ENCODE assay signal across 23 mouse cellular contexts in the genomic region with DNA sequence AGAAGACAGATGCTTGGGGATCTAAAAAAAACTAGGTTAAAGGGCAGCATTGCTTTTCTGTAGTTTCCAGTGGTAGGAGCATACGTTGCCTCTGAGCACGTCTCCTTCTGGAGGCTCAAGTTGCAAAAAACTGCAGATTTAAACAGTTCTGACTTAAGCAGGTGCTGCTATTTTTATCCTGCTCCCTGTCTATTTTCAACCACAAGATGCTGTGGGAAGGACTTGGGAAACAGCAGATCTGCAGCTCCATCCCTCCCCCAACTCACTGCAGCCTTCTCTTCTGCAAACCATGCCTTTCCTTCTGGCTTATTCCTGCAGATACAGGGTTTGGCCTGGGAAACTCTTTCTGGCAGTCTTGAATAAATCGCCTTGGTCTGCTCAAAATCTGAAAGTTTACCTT.
DNase-seq lines count a peak whose midpoint lies in the region; ATAC-seq lines count a peak whose summit lies in the region.
"Had no signal": no experiment of that assay in that cellular context is flagged by ENCODE, and none has a peak within 500 bp of the region (broad histone marks: within the 10 kb centered on the region; RNA-seq: fewer than 3 reads in every experiment).

No protein-coding gene starts in this region.

- intact Hi-C loops in left cerebral cortex, postnatal 4 days (cut with DNase I): no loop called here

- peak; percentile 2 for DNase-seq in embryonic facial prominence, embryonic 14.5 days (ENCODE audit: low spot score)
- no peak for DNase-seq in embryonic facial prominence, embryonic 10.5 days (ENCODE audit: low spot score)
- peak; percentile 7 for DNase-seq in left cerebral cortex, adult 11 months (ENCODE audit: low spot score)
- no peak for DNase-seq in left cerebral cortex, postnatal 4 days
- peak; percentile 6 to 19 for DNase-seq in right cerebral cortex, adult 2 months (ENCODE audit: low spot score in 2 of 2)
- no peak for DNase-seq in kidney, adult 8-10 months
- no peak for DNase-seq in heart, adult 8-10 months (ENCODE audit: low spot score)
- DNase-seq: adrenal gland, adult 2 months; cerebellum, adult 2 months; gastrocnemius, adult 2 months; heart, adult 18-20 months; kidney, postnatal 4 days; lung, embryonic 14.5 days; thymus, postnatal 14 days had no signal

- no peaks in the 10 kb centered on the region for H3K27me3 ChIP-seq in embryonic facial prominence, embryonic 14.5 days (replicated peaks; ENCODE audit: control insufficient read depth, insufficient read depth, low read length)
- H3K27me3 ChIP-seq in embryonic facial prominence, embryonic 10.5 days (replicated peaks; ENCODE audit: low read depth, poor library complexity, severe bottlenecking): no peaks in the 10 kb centered on the region
- H3K27me3 ChIP-seq in forebrain, embryonic 15.5 days: no peaks in the 10 kb centered on the region
- H3K27me3 ChIP-seq: embryonic facial prominence, embryonic 15.5 days; heart, embryonic 15.5 days had no signal

- ATAC-seq in embryonic facial prominence, embryonic 14.5 days (ENCODE audit: low read depth): no peak
- no peak for ATAC-seq in forebrain, embryonic 15.5 days (replicated peaks)
- ATAC-seq: inflammation-experienced regulatory T-cells, adult 6 months had no signal

- no peak overlapping the region for H3K9ac ChIP-seq in embryonic facial prominence, embryonic 14.5 days (ENCODE audit: low read depth, low read length)
- H3K9ac ChIP-seq in forebrain, embryonic 15.5 days (replicated peaks): no peak overlapping the region
- H3K9ac ChIP-seq: embryonic facial prominence, embryonic 15.5 days; heart, embryonic 15.5 days; lung, embryonic 14.5 days had no signal

- no peak overlapping the region for H3K4me3 ChIP-seq in embryonic facial prominence, embryonic 14.5 days (ENCODE audit: low read depth, low read length)
- no peak overlapping the region for H3K4me3 ChIP-seq in embryonic facial prominence, embryonic 10.5 days
- H3K4me3 ChIP-seq in forebrain, embryonic 15.5 days: no peak overlapping the region
- H3K4me3 ChIP-seq: embryonic facial prominence, embryonic 15.5 days; forebrain, embryonic 10.5 days; gastrocnemius, adult 2 months; heart, embryonic 15.5 days; hindbrain, embryonic 10.5 days had no signal

- no peak overlapping the region for H3K4me2 ChIP-seq in embryonic facial prominence, embryonic 14.5 days (ENCODE audit: low read depth, low read length)
- no peak overlapping the region for H3K4me2 ChIP-seq in forebrain, embryonic 15.5 days (replicated peaks)
- H3K4me2 ChIP-seq: embryonic facial prominence, embryonic 15.5 days; heart, embryonic 15.5 days; liver, embryonic 11.5 days; lung, embryonic 14.5 days; midbrain, embryonic 11.5 days had no signal

- H3K9me3 ChIP-seq in embryonic facial prominence, embryonic 14.5 days (ENCODE audit: control insufficient read depth, low read length): no peaks in the 10 kb centered on the region
- no peaks in the 10 kb centered on the region for H3K9me3 ChIP-seq in embryonic facial prominence, embryonic 10.5 days
- no peaks in the 10 kb centered on the region for H3K9me3 ChIP-seq in forebrain, embryonic 15.5 days
- H3K9me3 ChIP-seq: embryonic facial prominence, embryonic 15.5 days; forebrain, embryonic 10.5 days; heart, embryonic 15.5 days; hindbrain, embryonic 10.5 days had no signal

- 47% methylated on average over 3 of the region's 3 CpGs for WGBS in embryonic facial prominence, embryonic 14.5 days
- 70% methylated on average over 3 of the region's 3 CpGs for WGBS in embryonic facial prominence, embryonic 10.5 days
- 87% methylated on average over 3 of the region's 3 CpGs for WGBS in forebrain, embryonic 15.5 days

- no peaks in the 10 kb centered on the region for H3K36me3 ChIP-seq in embryonic facial prominence, embryonic 14.5 days (ENCODE audit: control insufficient read depth, insufficient read depth, low read length)
- H3K36me3 ChIP-seq in embryonic facial prominence, embryonic 10.5 days (replicated peaks): no peaks in the 10 kb centered on the region
- no peaks in the 10 kb centered on the region for H3K36me3 ChIP-seq in forebrain, embryonic 15.5 days
- H3K36me3 ChIP-seq: embryonic facial prominence, embryonic 15.5 days; forebrain, embryonic 10.5 days; heart, embryonic 15.5 days; hindbrain, embryonic 10.5 days had no signal

- no peaks in the 10 kb centered on the region for H3K4me1 ChIP-seq in embryonic facial prominence, embryonic 14.5 days (ENCODE audit: control insufficient read depth, insufficient read depth, low read length)
- H3K4me1 ChIP-seq in embryonic facial prominence, embryonic 10.5 days: no peaks in the 10 kb centered on the region
- no peaks in the 10 kb centered on the region for H3K4me1 ChIP-seq in forebrain, embryonic 15.5 days
- H3K4me1 ChIP-seq: embryonic facial prominence, embryonic 15.5 days; heart, embryonic 15.5 days; hindbrain, embryonic 10.5 days had no signal

- no peak overlapping the region for H3K27ac ChIP-seq in embryonic facial prominence, embryonic 14.5 days (replicated peaks; ENCODE audit: low read depth, low read length)
- no peak overlapping the region for H3K27ac ChIP-seq in embryonic facial prominence, embryonic 10.5 days (replicated peaks)
- H3K27ac ChIP-seq in forebrain, embryonic 15.5 days (replicated peaks): no peak overlapping the region
- H3K27ac ChIP-seq: embryonic facial prominence, embryonic 15.5 days; forebrain, embryonic 10.5 days; gastrocnemius, adult 2 months; heart, embryonic 15.5 days; hindbrain, embryonic 10.5 days; macrophage had no signal

Comparison
In these comparisons a context has a peak if more than half of its experiments do, and no peak if none do; other contexts are left out.
1. DNase-seq: peak in embryonic facial prominence, embryonic 14.5 days (single experiment), left cerebral cortex, adult 11 months (single experiment) and right cerebral cortex, adult 2 months (2 of 2); none in embryonic facial prominence, embryonic 10.5 days (single experiment), left cerebral cortex, postnatal 4 days (single experiment), kidney, adult 8-10 months (0 of 2) and heart, adult 8-10 months (single experiment).